Mouse (Mus musculus) lung, postnatal 0 days (tissue): Measurements from ENCODE around the gene Ssbp3.

Experiments
- CTCF ChIP-seq: IDR thresholded peaks from 2 replicates; pipeline ENCODE4 v1.5.1; 2016; ENCODE audit warnings: antibody characterized with exemption, mild to moderate bottlenecking
- EP300 ChIP-seq: IDR thresholded peaks from 2 replicates; pipeline ENCODE4 v1.6.1; 2016; ENCODE audit warnings: antibody characterized with exemption, mild to moderate bottlenecking, control low read depth

DNA sequence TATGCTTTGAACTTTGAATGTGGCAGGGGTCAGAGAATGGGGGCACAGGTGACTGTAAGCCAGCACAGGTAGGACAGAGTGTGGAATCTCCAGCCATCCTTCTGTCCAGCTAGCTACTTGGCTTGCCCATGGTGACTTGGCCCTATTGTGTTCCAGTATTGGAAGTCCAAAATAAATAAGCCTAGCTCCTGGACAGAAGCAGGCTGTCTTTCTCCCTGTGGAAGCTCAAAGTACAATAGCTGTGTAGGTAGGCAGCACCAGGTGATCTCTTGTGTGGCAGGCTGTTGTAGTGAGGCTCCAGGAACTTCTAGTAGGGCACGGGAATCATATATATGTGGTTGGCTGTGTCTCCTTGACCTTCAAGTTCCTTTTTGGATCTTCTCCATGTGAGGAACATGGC, 50.8 kb downstream of the Ssbp3 start:
- TF ChIP-seq CTCF (no peak), EP300 (no peak)
